Mouse (Mus musculus) neural tube, embryonic 10.5 days (tissue): ENCODE data around the gene Cux2.

Source experiments
- DNase-seq: peaks from one replicate; pipeline ENCODE4 v3.0.0-alpha.2; 2017; ENCODE audit warnings: low spot score; ENCODE audit errors: extremely low spot score

Cux2 gene

GRCm38 (mm10) chr5:121922942-121923826 lies 126.7 kb downstream of the Cux2 start:
- DNase-seq: no peak

- no peak for DNase-seq
These were observed 130.7 kb downstream of the Cux2 start for GRCm38 (mm10) chr5:121919216-121919615.

GRCm38 (mm10) chr5:121916813-121917212 lies 133.1 kb downstream of the Cux2 start:
- DNase-seq: no peak

- DNase-seq: no peak
These were observed 135.9 kb downstream of the Cux2 start for GRCm38 (mm10) chr5:121913999-121914398.

GRCm38 (mm10) chr5:121909226-121909985 lies 140.5 kb downstream of the Cux2 start:
- DNase-seq: no peak

- no peak for DNase-seq
These were observed 144.2 kb downstream of the Cux2 start for GRCm38 (mm10) chr5:121905671-121906070.

- DNase-seq: no peak
These were observed 145.1 kb downstream of the Cux2 start for GRCm38 (mm10) chr5:121904799-121905198.

GRCm38 (mm10) chr5:121902809-121903745 lies 146.8 kb downstream of the Cux2 start:
- DNase-seq: no peak

- DNase-seq: no peak
These were observed 154.7 kb downstream of the Cux2 start for GRCm38 (mm10) chr5:121895117-121895756.

- no peak for DNase-seq
These were observed 155.3 kb downstream of the Cux2 start for GRCm38 (mm10) chr5:121894647-121895046.

- DNase-seq: no peak
These were observed 156.3 kb downstream of the Cux2 start for GRCm38 (mm10) chr5:121893581-121893980.

- no peak for DNase-seq
These were observed 157.6 kb downstream of the Cux2 start for GRCm38 (mm10) chr5:121892281-121892680.

- no peak for DNase-seq
These were observed 159.0 kb downstream of the Cux2 start for GRCm38 (mm10) chr5:121890925-121891324.

GRCm38 (mm10) chr5:121889819-121890362 lies 160.0 kb downstream of the Cux2 start:
- DNase-seq: no peak

- no peak for DNase-seq
These were observed 160.5 kb downstream of the Cux2 start for GRCm38 (mm10) chr5:121889375-121889774.

GRCm38 (mm10) chr5:121883356-121883755 lies 166.5 kb downstream of the Cux2 start:
- DNase-seq: no peak

- DNase-seq: peak; percentile 36
These were observed 170.7 kb downstream of the Cux2 start for GRCm38 (mm10) chr5:121879211-121879610.

GRCm38 (mm10) chr5:121878703-121879102 lies 171.2 kb downstream of the Cux2 start:
- DNase-seq: no peak

- no peak for DNase-seq
These were observed 173.0 kb downstream of the Cux2 start for GRCm38 (mm10) chr5:121876901-121877300.

- no peak for DNase-seq
These were observed 174.9 kb downstream of the Cux2 start for GRCm38 (mm10) chr5:121875041-121875440.
